Mouse (Mus musculus): ENCODE results near the gene Ccn1. TPM values are rescaled to one million over a fixed set of nuclear protein-coding genes. Genes with fewer than 3 reads are reported as not detected.

Gene Ccn1
- 5.7 and 8.0 TPM in 2 replicates for polyA plus RNA-seq (2015; fragmentation: Nextera tagmentation; extraction: Ambion mirVana)

DNA sequence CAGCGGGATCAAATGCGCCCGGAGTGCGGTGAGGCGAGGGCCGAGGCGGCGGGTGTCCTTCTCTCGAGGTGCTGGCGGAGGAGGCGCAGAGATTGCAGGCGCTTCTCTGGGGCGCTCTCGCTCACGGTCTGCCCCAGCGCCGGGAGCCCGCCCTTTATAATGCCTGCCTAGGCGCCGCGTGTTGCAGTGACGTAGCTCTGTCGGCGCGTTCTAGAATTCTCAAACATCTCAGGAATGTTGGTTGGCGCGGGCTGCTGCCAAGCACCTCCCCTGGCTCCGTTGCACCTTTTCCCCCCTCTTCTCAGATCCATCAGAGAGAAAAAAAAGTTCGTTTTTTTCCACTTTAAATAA, at the start of gene Ccn1:
Gene Ccn1, minus strand, starts transcription at position 130 of the 351 bp plus-strand sequence.
- DNase-seq (ENCODE audit: low spot score): no peak

GRCm38 (mm10) chr3:145693361-145693760, 43.6 kb upstream of the Ccn1 start:
- DNase-seq (ENCODE audit: low spot score): no peak

DNA sequence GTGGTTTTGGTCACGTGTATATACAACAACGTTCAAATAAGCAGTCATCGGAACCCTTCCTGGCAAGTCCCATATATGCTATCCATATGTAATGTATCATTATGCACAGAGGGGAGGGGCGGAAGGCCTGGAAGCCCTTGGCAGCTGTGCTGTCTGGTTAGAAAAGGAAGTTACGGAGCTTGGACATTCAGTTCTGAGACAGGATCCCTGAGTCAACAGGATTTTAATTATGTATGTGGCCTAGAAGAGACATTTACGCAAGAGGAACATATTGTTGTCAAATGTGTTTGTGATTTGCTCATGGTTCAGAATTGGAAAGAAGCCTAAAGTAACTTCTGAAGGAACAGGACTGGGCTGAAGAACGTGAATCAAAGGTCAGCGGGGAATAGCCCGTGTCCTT, 42.3 kb upstream of the Ccn1 start:
- no peak for DNase-seq (ENCODE audit: low spot score)

GRCm38 (mm10) chr3:145691415-145691814, 41.6 kb upstream of the Ccn1 start:
- no peak for DNase-seq (ENCODE audit: low spot score)

DNA sequence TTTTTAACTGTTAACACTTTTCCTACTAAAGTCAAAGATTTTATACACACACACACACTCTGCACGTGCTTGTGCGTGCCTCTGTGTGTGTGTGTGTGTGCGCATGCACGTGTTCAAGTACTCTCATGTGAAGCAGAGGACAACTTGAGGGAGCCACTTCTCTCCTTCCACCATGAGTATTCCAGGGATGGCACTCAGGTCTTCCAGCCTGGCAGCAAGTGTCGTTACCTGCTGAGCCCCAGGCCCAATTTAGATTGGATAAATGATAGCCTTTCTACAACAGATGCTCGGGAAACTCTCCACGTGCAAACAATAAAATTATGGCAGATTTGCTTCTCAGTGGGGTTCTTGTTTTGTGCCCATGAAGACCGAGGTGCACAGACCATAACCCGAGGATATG, 39.5 kb upstream of the Ccn1 start:
- DNase-seq (ENCODE audit: low spot score): no peak

DNA sequence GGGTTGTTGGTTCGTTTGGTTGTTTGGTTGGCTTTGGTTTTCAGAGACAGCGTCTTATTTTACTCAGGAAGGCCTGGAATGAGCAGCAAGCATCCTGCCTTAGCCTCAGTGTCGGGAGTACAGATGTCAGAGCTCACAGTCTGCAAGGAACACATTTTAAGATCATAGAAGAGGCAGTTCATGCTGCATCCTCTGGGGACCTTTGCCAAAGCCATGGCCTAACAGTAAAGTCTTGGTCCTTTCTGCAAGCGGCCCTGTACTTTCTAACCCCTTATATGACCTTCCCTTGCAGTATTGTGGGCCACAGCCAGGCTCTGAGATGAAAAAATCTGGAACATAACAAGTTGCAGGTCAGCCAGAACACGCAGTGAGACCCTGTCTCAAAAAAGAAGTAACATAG, 38.1 kb upstream of the Ccn1 start:
- DNase-seq (ENCODE audit: low spot score): no peak

DNA sequence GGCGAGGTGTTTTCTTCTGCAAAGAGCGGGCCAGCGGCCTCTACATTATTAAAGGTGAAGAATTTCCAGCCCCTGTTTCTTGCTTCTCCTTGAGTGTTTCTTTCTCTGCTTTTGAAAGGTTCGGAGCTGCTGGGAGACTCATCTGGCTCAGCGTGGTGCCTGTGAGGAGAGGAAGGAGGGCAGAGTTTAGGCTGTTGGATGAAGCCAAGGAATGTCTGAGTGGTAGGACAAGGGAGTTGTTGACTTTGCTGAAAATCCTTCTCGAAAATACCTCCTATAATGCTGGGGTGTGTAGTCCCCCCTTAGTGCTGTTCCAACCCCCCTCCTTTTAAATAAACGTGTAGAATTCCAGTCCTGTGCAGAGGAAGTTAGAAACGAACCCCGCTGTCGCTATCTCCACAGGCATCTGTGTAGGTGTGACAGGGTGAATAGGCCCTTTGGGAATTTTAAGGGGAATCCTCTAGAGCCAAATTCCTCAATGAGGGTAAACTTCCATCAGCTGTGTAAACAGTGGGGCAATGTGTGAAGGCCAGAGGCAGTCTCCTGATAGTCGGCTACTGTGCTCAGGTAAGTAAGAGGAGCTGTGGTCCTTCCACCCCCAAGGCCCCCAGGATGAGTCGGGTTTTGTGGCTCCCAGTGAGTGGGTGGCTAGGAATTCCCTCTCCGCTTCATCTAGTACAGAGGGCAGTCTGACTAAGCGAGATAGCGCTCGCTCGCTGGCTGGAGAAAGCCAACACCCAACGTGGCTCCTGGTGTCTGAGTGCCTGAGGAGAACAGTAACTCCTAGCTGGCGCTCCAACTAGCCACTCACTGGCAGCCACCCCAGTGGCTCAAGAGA, 35.0 kb upstream of the Ccn1 start:
- DNase-seq (ENCODE audit: low spot score): no peak

DNA sequence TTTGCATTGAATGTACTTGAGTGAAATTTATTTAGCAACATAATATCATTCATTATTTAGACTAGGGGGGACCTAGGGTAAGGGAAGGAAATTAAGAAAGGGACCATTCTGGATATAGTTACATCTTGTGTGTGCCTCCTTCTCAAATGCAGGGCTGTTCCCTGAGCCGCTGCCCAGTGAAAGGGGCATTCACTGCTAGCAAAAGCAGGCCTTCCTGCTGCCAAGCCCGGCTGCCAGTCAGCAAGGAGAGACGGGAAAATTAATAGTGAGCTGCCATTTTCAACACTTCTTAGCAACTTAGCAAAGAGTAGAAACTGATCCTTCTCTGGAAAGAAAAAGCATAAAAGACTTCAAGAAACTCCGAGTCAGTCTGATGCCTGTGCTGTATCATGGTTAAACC, 34.4 kb upstream of the Ccn1 start:
- no peak for DNase-seq (ENCODE audit: low spot score)

DNA sequence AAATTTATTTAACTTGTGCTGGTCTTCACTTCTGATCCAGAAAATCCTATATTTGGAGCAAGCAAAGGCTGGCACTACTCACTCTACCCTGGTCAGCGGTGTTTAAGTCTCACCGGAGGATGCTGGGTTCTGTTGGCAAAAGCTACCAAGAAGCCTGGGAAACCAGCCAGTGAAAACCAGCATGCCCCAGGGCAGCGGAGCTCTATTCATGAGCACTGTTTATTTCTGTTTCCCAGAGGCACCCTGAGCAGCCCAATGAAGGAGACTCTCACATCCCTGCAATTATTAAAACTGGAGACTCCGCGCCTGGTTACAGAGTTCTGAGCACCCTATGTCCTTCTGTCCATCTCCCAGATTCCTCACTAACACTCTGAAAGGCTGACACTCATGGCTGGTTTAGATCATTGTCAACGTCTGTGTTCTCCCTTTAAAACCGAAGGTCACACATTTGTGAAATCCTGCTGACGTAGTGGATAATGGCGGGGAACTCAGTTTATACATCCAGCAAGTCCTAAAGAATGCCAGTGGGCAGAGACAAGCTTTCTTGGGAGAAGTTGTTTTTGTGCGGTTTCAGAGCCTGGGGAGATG, 31.7 kb upstream of the Ccn1 start:
- no peak for DNase-seq (ENCODE audit: low spot score)

DNA sequence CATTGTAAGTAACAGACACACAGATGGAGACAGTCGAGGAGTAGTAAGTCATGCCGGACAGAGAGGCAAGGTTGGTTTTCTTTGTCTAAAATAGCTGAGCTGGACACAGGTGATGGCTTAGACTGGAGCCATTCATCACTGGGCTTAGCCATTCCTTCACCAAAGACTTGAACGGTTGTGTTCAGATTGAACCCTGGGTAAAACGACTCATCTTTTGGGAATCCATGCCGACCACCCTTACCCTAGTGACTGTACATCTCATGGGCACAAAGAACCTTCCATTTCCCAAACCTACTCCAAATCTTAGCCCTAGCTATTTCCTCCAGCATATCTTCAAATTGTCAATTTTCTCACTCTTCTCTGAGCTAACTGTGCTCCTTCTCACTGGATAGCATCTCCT, 30.9 kb upstream of the Ccn1 start:
- no peak for DNase-seq (ENCODE audit: low spot score)

GRCm38 (mm10) chr3:145676212-145676611, 26.4 kb upstream of the Ccn1 start:
- no peak for DNase-seq (ENCODE audit: low spot score)

- no peak for DNase-seq (ENCODE audit: low spot score)
Measured at GRCm38 (mm10) chr3:145674815-145675214, 25.0 kb upstream of the Ccn1 start.

DNA sequence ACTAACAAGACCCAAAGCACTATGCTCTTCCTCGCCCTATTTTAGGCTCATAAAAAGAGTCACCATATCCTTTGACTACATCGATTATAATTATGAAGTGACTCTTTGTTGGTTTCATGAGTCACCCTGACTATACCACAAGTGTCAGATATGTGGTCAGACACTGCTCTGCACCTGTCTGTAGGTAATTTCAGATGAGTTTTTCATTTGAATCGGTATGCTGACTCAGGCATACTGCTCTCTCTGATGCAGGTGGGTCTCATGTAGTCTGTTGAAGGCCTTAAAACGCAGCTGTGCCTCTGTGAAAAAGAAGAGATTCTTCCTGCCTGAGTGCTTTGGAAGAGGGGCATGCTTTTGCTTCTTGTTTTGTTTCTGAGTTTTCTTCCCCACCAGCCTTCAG, 16.6 kb upstream of the Ccn1 start:
- DNase-seq (ENCODE audit: low spot score): no peak

DNA sequence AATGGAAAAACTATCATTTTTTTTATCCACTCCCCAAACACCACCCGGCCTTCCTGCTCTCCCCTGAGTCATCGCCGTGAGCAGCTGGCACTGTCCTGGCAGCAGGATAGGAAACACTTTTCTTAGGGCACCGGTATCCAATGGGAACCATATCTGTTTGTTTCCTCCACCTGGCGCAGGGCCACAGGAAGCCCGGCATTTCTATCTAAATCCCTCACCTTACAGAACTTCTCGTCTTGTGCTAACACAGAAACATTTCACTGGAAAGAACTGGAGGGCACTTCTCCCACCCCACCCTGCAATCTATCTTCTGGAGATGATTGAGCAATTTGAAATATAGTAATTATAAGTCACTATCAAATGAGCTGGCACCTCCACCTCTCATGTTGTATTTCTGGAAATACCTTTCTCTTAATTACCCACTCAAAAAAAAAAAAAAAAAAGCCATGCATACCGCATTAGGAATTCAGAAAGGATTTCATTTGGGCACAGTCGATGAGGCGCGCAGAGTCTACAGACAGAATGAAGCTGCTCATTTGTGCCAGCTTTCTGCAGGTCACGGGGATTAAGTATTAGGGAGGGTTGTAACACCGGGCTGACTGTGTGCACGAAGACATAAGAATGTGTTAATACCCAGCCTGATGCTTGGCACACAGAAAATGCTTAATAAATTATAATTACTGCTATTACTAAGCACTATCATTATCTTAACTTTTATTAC, 7.4 kb upstream of the Ccn1 start:
- no peak for DNase-seq (ENCODE audit: low spot score)

GRCm38 (mm10) chr3:145654944-145655343, 5.2 kb upstream of the Ccn1 start:
- no peak for DNase-seq (ENCODE audit: low spot score)

- DNase-seq (ENCODE audit: low spot score): no peak
Measured at GRCm38 (mm10) chr3:145654028-145654427, 4.2 kb upstream of the Ccn1 start.

- peak; percentile 18 for DNase-seq (ENCODE audit: low spot score)
Measured at GRCm38 (mm10) chr3:145653191-145653940, 3.6 kb upstream of the Ccn1 start.

- no peak for DNase-seq (ENCODE audit: low spot score)
Measured at GRCm38 (mm10) chr3:145652322-145653131, 2.7 kb upstream of the Ccn1 start.

DNA sequence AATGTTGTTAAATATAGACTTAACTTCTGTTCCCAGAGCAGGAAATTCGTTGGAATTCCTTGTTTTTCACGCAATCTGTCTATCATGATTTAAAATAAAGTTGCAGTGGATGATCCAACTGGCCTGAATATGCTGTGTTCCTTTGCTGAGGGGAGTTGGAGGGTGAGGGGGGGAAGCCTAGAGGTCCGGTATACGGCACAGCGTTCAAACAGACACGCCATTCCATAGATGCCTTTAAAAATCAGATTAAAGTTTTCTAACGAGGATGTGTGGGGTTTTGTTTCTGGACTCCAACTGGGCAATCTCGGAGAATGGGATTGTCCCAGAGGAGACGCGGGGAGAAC, 2.2 kb upstream of the Ccn1 start:
- no peak for DNase-seq (ENCODE audit: low spot score)

- DNase-seq (ENCODE audit: low spot score): no peak
Measured at GRCm38 (mm10) chr3:145651029-145651977, 1.5 kb upstream of the Ccn1 start.
